Mouse (Mus musculus): ENCODE measurements around the gene B4galt4. TPM values are rescaled to one million over a fixed set of nuclear protein-coding genes. Genes with fewer than 3 reads are reported as not detected.

The B4galt4 gene
- total RNA-seq, 1 experiment = 6.0 TPM

DNA sequence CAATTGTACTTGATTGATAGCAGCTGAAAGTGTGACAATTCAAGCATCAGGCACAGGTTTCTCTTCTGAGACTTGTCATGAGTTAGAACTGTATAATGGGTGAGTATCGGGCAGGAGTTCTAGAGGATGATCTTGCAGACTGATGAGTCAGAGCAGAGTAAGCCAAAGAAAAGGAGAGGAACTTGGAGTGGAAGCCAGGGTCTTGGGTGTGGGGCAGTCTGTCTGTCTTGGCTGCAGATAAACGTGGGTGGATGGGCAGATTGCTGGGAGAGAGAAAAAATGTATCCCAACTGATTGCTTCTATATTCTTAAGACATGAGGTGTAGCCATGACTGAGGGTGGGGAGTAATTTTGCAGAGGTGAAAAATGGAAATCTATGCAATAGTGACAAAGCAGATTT lies 39.9 kb downstream of the B4galt4 start:
- Histone ChIP-seq H3K4me3 (ENCODE audit: insufficient read depth in 1 of 2, low read depth in 1 of 2, low read length in 2 of 2, poor library complexity in 1 of 2, severe bottlenecking in 1 of 2) (no peak overlapping the region), H3K27ac (ENCODE audit: insufficient read depth, low read depth, low read length, poor library complexity, severe bottlenecking) (no peak overlapping the region), H3K9ac (ENCODE audit: insufficient read depth, low read depth, low read length, poor library complexity, severe bottlenecking) (no peak overlapping the region), H3K4me1 (ENCODE audit: control insufficient read depth in 2 of 2, insufficient read depth in 2 of 2, low read length in 2 of 2, poor library complexity in 1 of 2) (no peaks in the 10 kb centered on the region), H3K36me3 (ENCODE audit: control insufficient read depth, insufficient read depth, low read length, poor library complexity, severe bottlenecking) (no peaks in the 10 kb centered on the region), H3K9me3 (ENCODE audit: control insufficient read depth, insufficient read depth, low read depth, low read length) (no peaks in the 10 kb centered on the region)
- TF ChIP-seq ZNF384 (IDR thresholded peaks at IDR 0.05; ENCODE audit: low read depth, low read length) (no peak), CHD2 (IDR thresholded peaks at IDR 0.05; ENCODE audit: low read depth, low read length) (no peak), ZC3H11A (IDR thresholded peaks at IDR 0.05; ENCODE audit: borderline replicate concordance, low read depth, low read length) (no peak), HCFC1 (IDR thresholded peaks at IDR 0.05; ENCODE audit: borderline replicate concordance, insufficient read depth, low read length) (no peak), MAFK (IDR thresholded peaks at IDR 0.05; ENCODE audit: insufficient read depth, low read depth, low read length) (no peak)
- in situ Hi-C loops (cut with MboI; ENCODE audit: low sequenced_read_pairs in 2 of 2, unreplicated experiment in 2 of 2) = no loop called here
- no peak for DNase-seq (ENCODE audit: low read depth, low spot score)

DNA sequence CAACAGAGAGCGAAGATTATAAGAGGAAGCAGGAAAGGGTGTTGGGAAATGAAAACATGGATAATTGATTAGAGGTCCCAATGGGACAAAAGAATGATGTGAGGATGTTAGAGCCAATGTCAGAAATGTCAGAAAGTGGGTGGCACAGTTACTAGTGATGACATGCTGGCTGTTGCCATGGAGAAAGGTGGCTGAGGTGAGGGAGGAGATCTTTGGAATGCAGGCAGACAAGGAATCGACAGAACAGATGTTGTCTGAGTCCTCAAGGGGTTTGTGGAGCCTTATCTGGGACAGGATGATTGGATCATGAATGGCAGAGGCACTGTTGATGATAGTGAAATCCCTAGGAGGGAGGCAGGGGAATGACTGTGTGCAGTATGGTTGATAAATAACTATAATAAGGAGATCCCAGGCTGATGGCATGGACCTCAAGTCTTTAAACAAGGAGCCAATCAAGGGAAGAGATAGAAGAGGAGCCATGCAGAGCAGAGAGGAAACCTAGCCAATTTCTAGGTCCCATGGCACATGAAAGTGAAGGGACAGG lies 40.5 kb downstream of the B4galt4 start:
- H3K4me1 ChIP-seq (ENCODE audit: control insufficient read depth in 2 of 2, insufficient read depth in 2 of 2, low read length in 2 of 2, poor library complexity in 1 of 2) = no peaks in the 10 kb centered on the region
- no peak overlapping the region for H3K27ac ChIP-seq (ENCODE audit: insufficient read depth, low read depth, low read length, poor library complexity, severe bottlenecking)
- no peak for DNase-seq (ENCODE audit: low read depth, low spot score)
- no peak overlapping the region for H3K4me3 ChIP-seq (ENCODE audit: insufficient read depth in 1 of 2, low read depth in 1 of 2, low read length in 2 of 2, poor library complexity in 1 of 2, severe bottlenecking in 1 of 2)
- in situ Hi-C loops (cut with MboI; ENCODE audit: low sequenced_read_pairs in 2 of 2, unreplicated experiment in 2 of 2) = no loop called here
- TF ChIP-seq CHD2 (IDR thresholded peaks at IDR 0.05; ENCODE audit: low read depth, low read length) (no peak), MAFK (IDR thresholded peaks at IDR 0.05; ENCODE audit: insufficient read depth, low read depth, low read length) (no peak), ZC3H11A (IDR thresholded peaks at IDR 0.05; ENCODE audit: borderline replicate concordance, low read depth, low read length) (no peak), HCFC1 (IDR thresholded peaks at IDR 0.05; ENCODE audit: borderline replicate concordance, insufficient read depth, low read length) (no peak), ZNF384 (IDR thresholded peaks at IDR 0.05; ENCODE audit: low read depth, low read length) (no peak)
- H3K9me3 ChIP-seq (ENCODE audit: control insufficient read depth, insufficient read depth, low read depth, low read length) = no peaks in the 10 kb centered on the region
- no peak overlapping the region for H3K9ac ChIP-seq (ENCODE audit: insufficient read depth, low read depth, low read length, poor library complexity, severe bottlenecking)
- H3K36me3 ChIP-seq (ENCODE audit: control insufficient read depth, insufficient read depth, low read length, poor library complexity, severe bottlenecking) = no peaks in the 10 kb centered on the region

DNA sequence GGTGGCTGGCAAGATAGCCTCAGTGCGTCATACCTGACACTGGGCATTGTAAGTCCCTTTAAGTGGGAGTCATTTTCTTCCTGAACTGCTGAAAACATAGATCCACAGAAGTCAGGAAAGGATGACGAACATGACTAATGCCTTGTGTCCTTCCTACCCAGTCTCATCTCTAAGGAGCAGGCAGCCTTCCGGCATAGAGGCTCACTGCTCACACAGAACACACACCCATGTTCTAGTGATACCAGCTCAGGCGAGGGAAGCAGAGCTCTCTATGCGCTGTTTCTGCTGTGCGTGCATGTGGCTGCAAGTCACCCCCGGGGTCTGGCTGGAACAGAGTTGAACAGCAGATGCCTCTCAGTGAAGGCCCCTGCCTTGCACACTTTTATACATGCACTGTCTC lies 43.2 kb downstream of the B4galt4 start:
- Histone ChIP-seq H3K4me3 (ENCODE audit: insufficient read depth in 1 of 2, low read depth in 1 of 2, low read length in 2 of 2, poor library complexity in 1 of 2, severe bottlenecking in 1 of 2) (no peak overlapping the region), H3K9ac (ENCODE audit: insufficient read depth, low read depth, low read length, poor library complexity, severe bottlenecking) (no peak overlapping the region), H3K9me3 (ENCODE audit: control insufficient read depth, insufficient read depth, low read depth, low read length) (no peaks in the 10 kb centered on the region), H3K4me1 (ENCODE audit: control insufficient read depth in 2 of 2, insufficient read depth in 2 of 2, low read length in 2 of 2, poor library complexity in 1 of 2) (no peaks in the 10 kb centered on the region), H3K36me3 (ENCODE audit: control insufficient read depth, insufficient read depth, low read length, poor library complexity, severe bottlenecking) (no peaks in the 10 kb centered on the region), H3K27ac (ENCODE audit: insufficient read depth, low read depth, low read length, poor library complexity, severe bottlenecking) (no peak overlapping the region)
- in situ Hi-C loops (cut with MboI; ENCODE audit: low sequenced_read_pairs in 2 of 2, unreplicated experiment in 2 of 2) = no loop called here
- DNase-seq (ENCODE audit: low read depth, low spot score) = no peak
- no peak for TF ChIP-seq ZNF384 (IDR thresholded peaks at IDR 0.05; ENCODE audit: low read depth, low read length)
- no peak for TF ChIP-seq MAFK (IDR thresholded peaks at IDR 0.05; ENCODE audit: insufficient read depth, low read depth, low read length)
- TF ChIP-seq HCFC1 (IDR thresholded peaks at IDR 0.05; ENCODE audit: borderline replicate concordance, insufficient read depth, low read length) = no peak

DNA sequence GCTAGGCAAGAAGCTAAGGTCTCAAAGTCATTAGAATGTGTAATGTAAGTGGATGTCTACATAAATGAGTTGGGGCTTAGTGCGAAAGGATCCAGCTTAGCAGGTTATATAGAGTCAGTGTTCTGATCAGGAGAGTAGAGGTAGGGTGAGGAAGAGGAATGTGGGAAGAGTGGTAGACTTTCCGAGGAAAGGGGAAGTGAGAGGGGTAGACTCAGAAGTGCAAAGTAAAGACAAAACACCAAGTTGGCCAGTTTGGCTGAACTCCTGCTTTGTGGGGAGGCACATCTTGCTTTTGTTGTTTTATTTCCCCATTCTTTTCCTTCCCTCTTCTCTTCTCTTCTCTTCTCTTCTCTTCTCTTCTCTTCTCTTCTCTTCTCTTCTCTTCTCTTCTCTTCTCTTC lies 47.0 kb downstream of the B4galt4 start:
- Histone ChIP-seq H3K4me1 (ENCODE audit: control insufficient read depth in 2 of 2, insufficient read depth in 2 of 2, low read length in 2 of 2, poor library complexity in 1 of 2) (no peaks in the 10 kb centered on the region), H3K36me3 (ENCODE audit: control insufficient read depth, insufficient read depth, low read length, poor library complexity, severe bottlenecking) (no peaks in the 10 kb centered on the region), H3K9ac (ENCODE audit: insufficient read depth, low read depth, low read length, poor library complexity, severe bottlenecking) (no peak overlapping the region), H3K4me3 (ENCODE audit: insufficient read depth in 1 of 2, low read depth in 1 of 2, low read length in 2 of 2, poor library complexity in 1 of 2, severe bottlenecking in 1 of 2) (no peak overlapping the region), H3K27ac (ENCODE audit: insufficient read depth, low read depth, low read length, poor library complexity, severe bottlenecking) (no peak overlapping the region), H3K9me3 (ENCODE audit: control insufficient read depth, insufficient read depth, low read depth, low read length) (no peaks in the 10 kb centered on the region)
- in situ Hi-C loops (cut with MboI; ENCODE audit: low sequenced_read_pairs in 2 of 2, unreplicated experiment in 2 of 2) = no loop called here
- no peak for DNase-seq (ENCODE audit: low read depth, low spot score)
- TF ChIP-seq ZNF384 (IDR thresholded peaks at IDR 0.05; ENCODE audit: low read depth, low read length) (no peak), ZC3H11A (IDR thresholded peaks at IDR 0.05; ENCODE audit: borderline replicate concordance, low read depth, low read length) (no peak), MAFK (IDR thresholded peaks at IDR 0.05; ENCODE audit: insufficient read depth, low read depth, low read length) (no peak), CHD2 (IDR thresholded peaks at IDR 0.05; ENCODE audit: low read depth, low read length) (no peak), HCFC1 (IDR thresholded peaks at IDR 0.05; ENCODE audit: borderline replicate concordance, insufficient read depth, low read length) (no peak)

DNA sequence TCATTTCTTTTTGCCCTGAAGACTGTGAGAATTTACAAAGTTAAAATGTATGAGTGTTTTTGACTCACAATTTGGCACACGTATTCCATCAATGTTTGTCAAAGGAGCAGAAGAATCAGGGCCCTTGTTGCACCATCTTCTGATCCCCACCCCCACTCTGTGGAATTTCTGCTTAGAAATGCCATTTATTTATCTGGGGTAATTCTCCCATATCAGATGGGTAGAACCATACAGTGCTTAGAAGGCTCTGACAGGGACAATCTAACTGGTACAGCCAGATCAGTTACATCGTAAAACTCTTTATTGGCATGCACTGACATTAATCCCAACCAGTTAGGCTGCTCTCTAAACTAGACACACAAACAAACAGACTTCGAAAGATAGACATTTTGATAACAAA lies 47.9 kb downstream of the B4galt4 start:
- no peak for TF ChIP-seq CHD2 (IDR thresholded peaks at IDR 0.05; ENCODE audit: low read depth, low read length)
- TF ChIP-seq HCFC1 (IDR thresholded peaks at IDR 0.05; ENCODE audit: borderline replicate concordance, insufficient read depth, low read length) = no peak
- TF ChIP-seq ZC3H11A (IDR thresholded peaks at IDR 0.05; ENCODE audit: borderline replicate concordance, low read depth, low read length) = no peak
- no peak for TF ChIP-seq MAFK (IDR thresholded peaks at IDR 0.05; ENCODE audit: insufficient read depth, low read depth, low read length)
- TF ChIP-seq ZNF384 (IDR thresholded peaks at IDR 0.05; ENCODE audit: low read depth, low read length) = no peak
- Histone ChIP-seq H3K4me3 (ENCODE audit: insufficient read depth in 1 of 2, low read depth in 1 of 2, low read length in 2 of 2, poor library complexity in 1 of 2, severe bottlenecking in 1 of 2) (no peak overlapping the region), H3K9me3 (ENCODE audit: control insufficient read depth, insufficient read depth, low read depth, low read length) (no peaks in the 10 kb centered on the region), H3K9ac (ENCODE audit: insufficient read depth, low read depth, low read length, poor library complexity, severe bottlenecking) (no peak overlapping the region), H3K27ac (ENCODE audit: insufficient read depth, low read depth, low read length, poor library complexity, severe bottlenecking) (no peak overlapping the region), H3K4me1 (ENCODE audit: control insufficient read depth in 2 of 2, insufficient read depth in 2 of 2, low read length in 2 of 2, poor library complexity in 1 of 2) (no peaks in the 10 kb centered on the region), H3K36me3 (ENCODE audit: control insufficient read depth, insufficient read depth, low read length, poor library complexity, severe bottlenecking) (no peaks in the 10 kb centered on the region)
- in situ Hi-C loops (cut with MboI; ENCODE audit: low sequenced_read_pairs in 2 of 2, unreplicated experiment in 2 of 2) = no loop called here
- DNase-seq (ENCODE audit: low read depth, low spot score) = no peak

Measured in ES-E14 (cell line).